Mouse (Mus musculus) lung, postnatal 0 days (tissue): Measurements from ENCODE around the gene Zkscan17.

Experiments used
- CTCF ChIP-seq: IDR thresholded peaks from 2 replicates; pipeline ENCODE4 v1.5.1; 2016; ENCODE audit warnings: antibody characterized with exemption, mild to moderate bottlenecking
- EP300 ChIP-seq: IDR thresholded peaks from 2 replicates; pipeline ENCODE4 v1.6.1; 2016; ENCODE audit warnings: antibody characterized with exemption, mild to moderate bottlenecking, control low read depth

DNA sequence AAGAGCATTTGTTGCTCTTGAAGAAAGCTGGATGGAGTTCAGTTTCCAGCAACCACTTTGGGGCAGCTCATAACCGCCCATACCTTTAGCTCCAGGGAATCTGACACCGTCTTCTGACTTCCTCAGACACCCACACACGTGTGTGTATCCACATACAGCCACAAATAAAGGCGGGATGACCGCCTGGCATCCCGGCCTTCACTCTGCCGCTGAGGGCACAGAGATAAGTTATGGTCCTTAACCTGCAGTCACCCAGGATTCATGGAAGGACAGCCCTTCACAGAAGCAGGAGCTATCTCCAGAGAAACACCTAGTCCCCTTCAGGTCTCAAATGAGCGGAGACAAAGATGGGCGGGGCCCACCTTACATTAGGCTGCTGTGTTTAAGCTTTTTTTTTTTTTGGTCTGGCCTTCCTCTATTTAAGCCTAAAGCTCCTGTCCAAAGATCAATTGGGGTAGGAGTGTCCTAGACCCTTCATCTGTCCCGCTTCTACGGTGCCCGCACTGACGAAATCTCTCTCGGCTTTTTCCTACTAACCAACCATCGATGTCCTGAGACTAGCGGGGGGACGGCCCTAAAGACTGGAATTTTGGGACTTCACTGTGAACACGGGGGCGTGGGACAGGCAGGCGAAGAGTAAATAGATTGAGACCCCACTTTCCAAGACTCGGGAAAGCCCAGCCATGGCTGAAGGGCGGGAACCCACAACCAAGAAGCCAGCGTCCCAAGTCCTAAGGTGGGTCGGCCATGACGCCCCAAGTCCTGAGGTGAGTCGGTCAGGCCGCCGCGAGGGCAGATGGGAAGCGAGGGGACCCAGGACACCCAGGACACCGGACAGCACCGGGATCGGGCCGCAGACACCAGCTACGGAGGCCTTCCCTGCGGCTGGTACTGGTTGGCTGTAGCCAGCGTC is 54.9 kb downstream of the Zkscan17 start:
- TF ChIP-seq CTCF (no peak), EP300 (no peak)
